In the genomic region with DNA sequence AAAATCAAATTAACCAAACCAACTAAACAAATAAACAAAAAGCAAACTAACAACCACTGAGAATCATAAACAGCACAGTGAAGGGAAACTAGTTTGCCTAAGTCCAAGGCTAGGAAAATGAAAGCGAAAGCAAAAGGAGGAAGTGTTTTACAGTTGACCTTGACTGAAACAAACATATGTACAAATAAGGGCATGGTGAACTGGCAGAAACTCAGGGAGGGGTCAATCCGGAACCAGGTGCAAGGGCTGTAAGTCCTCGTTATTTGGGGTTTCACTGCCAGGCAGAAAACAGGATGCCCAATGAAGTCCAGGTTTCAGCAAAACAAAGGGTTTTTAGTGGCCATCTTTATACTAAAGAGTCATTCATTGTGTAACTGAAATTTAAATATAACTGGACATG, we compare ENCODE assay signal across 12 mouse cellular contexts. TPM values are rescaled to one million over a fixed set of nuclear protein-coding genes. Genes with fewer than 3 reads are reported as not detected.
A peak's percentile ranks its signal among the peaks of the same experiment; 100 is the strongest.
DNase-seq lines count a peak whose midpoint lies in the region; ATAC-seq and TF ChIP-seq lines count a peak whose summit lies in the region.
"Had no signal": no experiment of that assay in that cellular context is flagged by ENCODE, and none has a peak within 500 bp of the region (broad histone marks: within the 10 kb centered on the region; RNA-seq: fewer than 3 reads in every experiment).

No protein-coding gene starts in this region.

- no peaks in the 10 kb centered on the region for H3K4me1 ChIP-seq in liver, adult 2 months (ENCODE audit: control insufficient read depth, insufficient read depth, low read length)
- H3K4me1 ChIP-seq in liver, embryonic 12.5 days, result no peaks in the 10 kb centered on the region
- peaks cover 11% of the 10 kb centered on the region; the same call in 1 of the 2 replicates for H3K4me1 ChIP-seq in brown adipose tissue, adult 24 weeks (ENCODE audit: control insufficient read depth, insufficient read depth, insufficient read length, low read length)
- H3K4me1 ChIP-seq in hindbrain, embryonic 13.5 days (replicated peaks), result peaks cover 11% of the 10 kb centered on the region
- H3K4me1 ChIP-seq: heart, embryonic 12.5 days; liver, embryonic 13.5 days had no signal

- no peaks in the 10 kb centered on the region for H3K36me3 ChIP-seq in liver, adult 2 months (ENCODE audit: control insufficient read depth, insufficient read depth, low read length)
- H3K36me3 ChIP-seq in liver, embryonic 12.5 days, result no peaks in the 10 kb centered on the region
- H3K36me3 ChIP-seq in hindbrain, embryonic 13.5 days, result no peaks in the 10 kb centered on the region
- H3K36me3 ChIP-seq: heart, embryonic 12.5 days; liver, embryonic 13.5 days had no signal

- no peaks in the 10 kb centered on the region for H3K27me3 ChIP-seq in liver, adult 2 months (ENCODE audit: control insufficient read depth, insufficient read depth, low read length)
- no peaks in the 10 kb centered on the region for H3K27me3 ChIP-seq in liver, embryonic 12.5 days (replicated peaks)
- no peaks in the 10 kb centered on the region for H3K27me3 ChIP-seq in hindbrain, embryonic 13.5 days
- H3K27me3 ChIP-seq: heart, embryonic 12.5 days; liver, embryonic 13.5 days had no signal

- ATAC-seq in liver, embryonic 12.5 days, result no peak
- no peak for ATAC-seq in hindbrain, embryonic 13.5 days (ENCODE audit: low FRiP score)
- ATAC-seq: forebrain, embryonic 14.5 days had no signal

- no peak overlapping the region for H3K4me3 ChIP-seq in liver, adult 2 months (ENCODE audit: insufficient read depth, low read depth, low read length)
- no peak overlapping the region for H3K4me3 ChIP-seq in liver, embryonic 12.5 days
- no peak overlapping the region for H3K4me3 ChIP-seq in brown adipose tissue, adult 24 weeks (ENCODE audit: insufficient read depth, low read depth, low read length)
- no peak overlapping the region for H3K4me3 ChIP-seq in hindbrain, embryonic 13.5 days
- H3K4me3 ChIP-seq: heart, embryonic 12.5 days; liver, embryonic 13.5 days had no signal

- no peak for TF ChIP-seq POLR2A in liver, adult 2 months (IDR thresholded peaks at IDR 0.05; ENCODE audit: extremely low read depth, insufficient read depth, low read length)

- TF ChIP-seq CTCF in liver, adult 2 months (IDR thresholded peaks at IDR 0.05; ENCODE audit: low read depth, low read length), result no peak

- no peak overlapping the region for H3K9ac ChIP-seq in liver, adult 2 months (ENCODE audit: low read depth, low read length)
- H3K9ac ChIP-seq in liver, embryonic 12.5 days, result no peak overlapping the region
- H3K9ac ChIP-seq in hindbrain, embryonic 13.5 days, result no peak overlapping the region
- H3K9ac ChIP-seq: heart, embryonic 12.5 days; liver, embryonic 13.5 days had no signal

- H3K4me2 ChIP-seq in liver, embryonic 12.5 days, result no peak overlapping the region
- H3K4me2 ChIP-seq in hindbrain, embryonic 13.5 days, result no peak overlapping the region
- H3K4me2 ChIP-seq: heart, embryonic 12.5 days; liver, embryonic 13.5 days had no signal

- H3K9me3 ChIP-seq in liver, embryonic 12.5 days (replicated peaks), result no peaks in the 10 kb centered on the region
- no peaks in the 10 kb centered on the region for H3K9me3 ChIP-seq in hindbrain, embryonic 13.5 days
- H3K9me3 ChIP-seq: heart, embryonic 12.5 days; liver, embryonic 13.5 days had no signal

- H3K27ac ChIP-seq in liver, adult 2 months (replicated peaks; ENCODE audit: insufficient read depth, low read depth, low read length), result no peak overlapping the region
- H3K27ac ChIP-seq in liver, embryonic 12.5 days, result no peak overlapping the region
- H3K27ac ChIP-seq in brown adipose tissue, adult 24 weeks (replicated peaks; ENCODE audit: low read depth, low read length), result peak overlapping the region; percentile 88
- no peak overlapping the region for H3K27ac ChIP-seq in hindbrain, embryonic 13.5 days
- H3K27ac ChIP-seq: liver, embryonic 13.5 days had no signal

- 44% methylated on average over 3 of the region's 3 CpGs for WGBS in liver, adult 2 months
- WGBS in liver, embryonic 12.5 days (ENCODE audit: insufficient replicate concordance), result 59% methylated on average over 3 of the region's 3 CpGs
- 82% methylated on average over 3 of the region's 3 CpGs for WGBS in hindbrain, embryonic 13.5 days

- no peaks in the 10 kb centered on the region for H3K79me2 ChIP-seq in liver, adult 2 months (ENCODE audit: control insufficient read depth, insufficient read depth, low read length)

- DNase-seq in liver, adult 2 months (ENCODE audit: extremely low read depth, low read depth, low spot score), result peak; percentile 55
- DNase-seq in CD4-positive, CD25-positive, alpha-beta regulatory T cell, adult 2 months (ENCODE audit: low read depth, low spot score), result peak; percentile 26
- DNase-seq in natural killer cell, adult 2 months (ENCODE audit: low spot score in 2 of 2), result peak; percentile 49 to 54
- no peak for DNase-seq in left cerebral cortex, adult 8-10 months (ENCODE audit: low spot score in 2 of 2)
- no peak for DNase-seq in testis, postnatal 10 days (ENCODE audit: low spot score)
- DNase-seq: kidney, adult 11 months; liver, embryonic 13.5 days had no signal

RNA-seq across cellular contexts. Expression of gene Ywhaq, which starts 45.2 kb away (rescaled TPM):
- total RNA-seq in liver, adult 2 months (2014; rRNA removed), result 78.0 and 81.4 TPM in 2 replicates
- polyA plus RNA-seq in liver, adult 2 months (2012; rRNA removed), result 25.7 and 33.4 TPM in 2 replicates
- 325 and 327 TPM in 2 replicates for polyA plus RNA-seq in liver, embryonic 12.5 days (2016; fragmentation: Nextera tagmentation; extraction: Ambion mirVana)
- 205 and 216 TPM in 2 replicates for polyA plus RNA-seq in brown adipose tissue, adult 24 weeks (2012; ENCODE audit: insufficient read depth, insufficient read length, missing spikeins)
- total RNA-seq in left cerebral cortex, adult 8-10 months (2022), result 100 to 1,000 TPM; 368 to 434 (median 402) TPM
- polyA plus RNA-seq in hindbrain, embryonic 13.5 days (2015; fragmentation: Nextera tagmentation; extraction: Ambion mirVana), result 1,136 and 1,161 TPM in 2 replicates

Comparison
In these comparisons a context has a peak if more than half of its experiments do, and no peak if none do; other contexts are left out.
1. DNase-seq: peak in liver, adult 2 months (single experiment), CD4-positive, CD25-positive, alpha-beta regulatory T cell, adult 2 months (single experiment) and natural killer cell, adult 2 months (2 of 2); none in left cerebral cortex, adult 8-10 months (0 of 2) and testis, postnatal 10 days (single experiment).